Mouse (Mus musculus) limb, embryonic 11.5 days (tissue): ENCODE measurements around the gene Zfp384. TPM values are rescaled to one million over a fixed set of nuclear protein-coding genes. Genes with fewer than 3 reads are reported as not detected.
"Not testable (repeated sequence)": the region's sequence is repeated elsewhere in the genome, so short reads cannot be mapped to it uniquely, and the experiment has no call there.

Source experiments
- ATAC-seq: fragments of 200-750 bp; cut with Nextera tagmentation; 2 replicates; pipeline ENCODE4 v1.8.0; 2017; ENCODE audit warnings: low read depth; ENCODE audit not compliant: insufficient number of reproducible peaks, low FRiP score, low TSS enrichment
- DNase-seq: peaks from one replicate; pipeline ENCODE4 v3.0.0-alpha.2; 2015; ENCODE audit warnings: low spot score
- H3K27ac ChIP-seq: fragments of 300-500 bp; sonication (generic); replicated peaks from 2 replicates; pipeline ENCODE4 v1.5.1; 2014; ENCODE audit warnings: low read depth, mild to moderate bottlenecking, low read length
- H3K27me3 ChIP-seq: fragments of 300-500 bp; sonication (generic); 2 replicates; pipeline ENCODE4 v1.6.1; 2014; ENCODE audit warnings: mild to moderate bottlenecking, low read length, mixed read lengths; ENCODE audit not compliant: control insufficient read depth, insufficient read depth
- H3K36me3 ChIP-seq: fragments of 300-500 bp; sonication (generic); 2 replicates; pipeline ENCODE4 v1.6.1; 2014; ENCODE audit warnings: mild to moderate bottlenecking, low read length, moderate library complexity, mixed read lengths; ENCODE audit not compliant: control insufficient read depth, insufficient read depth
- H3K4me1 ChIP-seq: fragments of 300-500 bp; sonication (generic); 2 replicates; pipeline ENCODE4 v1.6.1; 2014; ENCODE audit warnings: low read length, mixed read lengths; ENCODE audit not compliant: control insufficient read depth, insufficient read depth
- H3K4me2 ChIP-seq: fragments of 300-500 bp; sonication (generic); 2 replicates; pipeline ENCODE4 v1.6.1; 2014; ENCODE audit warnings: low read depth, mild to moderate bottlenecking, moderate library complexity; ENCODE audit not compliant: severe bottlenecking
- H3K4me3 ChIP-seq: fragments of 300-500 bp; sonication (generic); 2 replicates; pipeline ENCODE4 v1.5.1; 2014; ENCODE audit warnings: low read depth, low read length
- H3K9ac ChIP-seq: fragments of 300-500 bp; sonication (generic); 2 replicates; pipeline ENCODE4 v1.6.1; 2014; ENCODE audit warnings: mild to moderate bottlenecking, low read length
- H3K9me3 ChIP-seq: fragments of 300-500 bp; sonication (generic); 2 replicates; pipeline ENCODE4 v1.6.1; 2016; ENCODE audit warnings: low read length; ENCODE audit not compliant: control insufficient read depth
- WGBS: fragments of 180-500 bp; shearing (Covaris S2); extraction: QIAGEN DNeasy Blood & Tissue Kit; methylation state at CpG from one replicate; pipeline ENCODE4 v1.1.7; 2014; 5-methylcytosine and 5-hydroxymethylcytosine counted together
- polyA plus RNA-seq: library from polyadenylated mRNA; unstranded; fragments of >200 nt; fragmentation: Nextera tagmentation; extraction: Ambion mirVana; gene quantifications from 2 replicates; pipeline ENCODE4 v1.2.1, GENCODE M21; 2014

The Zfp384 gene
- polyA plus RNA-seq, 1 experiment from 2014 or later = 11.0 TPM

DNA sequence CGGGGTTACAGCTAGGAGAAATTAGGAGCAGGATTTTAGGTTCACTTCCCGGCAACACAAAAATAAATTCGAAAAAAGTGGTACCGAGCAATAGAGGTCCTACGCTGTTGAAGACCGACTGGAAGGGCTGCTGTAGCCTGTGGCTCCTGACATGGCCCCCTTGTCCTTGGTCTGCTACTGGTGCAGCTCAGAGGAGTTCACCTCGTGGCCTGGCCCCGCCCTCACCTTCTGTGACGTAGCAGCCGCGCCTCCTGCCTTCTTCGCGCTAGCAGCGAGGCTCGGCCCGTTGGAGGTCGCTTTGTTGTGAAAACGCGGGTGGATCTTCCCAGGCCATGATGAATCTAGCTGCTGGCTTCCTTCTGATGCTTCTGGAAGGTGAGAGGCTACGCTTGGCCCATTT, 40.7 kb downstream of the Zfp384 start, which contains the start of gene Acrbp:
Gene Acrbp, plus strand, starts transcription at position 12 of the 400 bp plus-strand sequence.
- DNase-seq = peak; percentile 37
- Histone ChIP-seq H3K4me1 (no peaks in the 10 kb centered on the region), H3K4me2 (no peak within 1 kb of the TSS), H3K9ac (no peak within 1 kb of the TSS), H3K9me3 (no peaks in the 10 kb centered on the region), H3K36me3 (peaks cover 31% of the 10 kb centered on the region), H3K4me3 (peak within 1 kb of the TSS; percentile 0; the same call in 1 of the 2 replicates), H3K27me3 (no peaks in the 10 kb centered on the region), H3K27ac (0 out of 2 replicates have a peak within 1 kb of the TSS, but pooled peaks have one; percentile 2)
- WGBS = 33% methylated on average over 20 of the region's 20 CpGs
- no peak for ATAC-seq

GRCm38 (mm10) chr6:125051237-125051636, 42.3 kb downstream of the Zfp384 start:
- Histone ChIP-seq H3K27ac (no peak overlapping the region), H3K4me3 (no peak overlapping the region), H3K4me2 (no peak overlapping the region), H3K27me3 (no peaks in the 10 kb centered on the region), H3K4me1 (no peaks in the 10 kb centered on the region), H3K9me3 (no peaks in the 10 kb centered on the region), H3K36me3 (peaks cover 31% of the 10 kb centered on the region), H3K9ac (no peak overlapping the region)
- no peak for ATAC-seq
- 63% methylated on average over 5 of the region's 5 CpGs for WGBS
- no peak for DNase-seq

- Histone ChIP-seq H3K4me1 (0 out of 2 replicates have a peak, but pooled peaks cover 2% of the 10 kb centered on the region), H3K9ac (no peak overlapping the region), H3K27me3 (no peaks in the 10 kb centered on the region), H3K27ac (no peak overlapping the region), H3K4me2 (no peak overlapping the region), H3K36me3 (no peaks in the 10 kb centered on the region), H3K9me3 (no peaks in the 10 kb centered on the region), H3K4me3 (no peak overlapping the region)
- no peak for ATAC-seq
- 51% methylated on average over 6 of the region's 6 CpGs for WGBS
- DNase-seq = no peak
These were observed 52.5 kb downstream of the Zfp384 start for GRCm38 (mm10) chr6:125061493-125061892.

GRCm38 (mm10) chr6:125062511-125062910, 53.6 kb downstream of the Zfp384 start:
- no peak overlapping the region for H3K4me2 ChIP-seq
- 0 out of 2 replicates have a peak, but pooled peaks cover 2% of the 10 kb centered on the region for H3K4me1 ChIP-seq
- H3K36me3 ChIP-seq = no peaks in the 10 kb centered on the region
- ATAC-seq (no peak), DNase-seq (no peak)
- no peaks in the 10 kb centered on the region for H3K27me3 ChIP-seq
- no peak overlapping the region for H3K27ac ChIP-seq
- H3K9me3 ChIP-seq = no peaks in the 10 kb centered on the region
- WGBS = 88% methylated on average over 5 of the region's 5 CpGs
- no peak overlapping the region for H3K9ac ChIP-seq
- H3K4me3 ChIP-seq = no peak overlapping the region

- ATAC-seq (no peak), DNase-seq (no peak)
- 89% methylated on average over 6 of the region's 6 CpGs for WGBS
- Histone ChIP-seq H3K4me3 (no peak overlapping the region), H3K27me3 (no peaks in the 10 kb centered on the region), H3K9ac (no peak overlapping the region), H3K9me3 (no peaks in the 10 kb centered on the region), H3K4me1 (0 out of 2 replicates have a peak, but pooled peaks cover 2% of the 10 kb centered on the region), H3K4me2 (no peak overlapping the region), H3K36me3 (no peaks in the 10 kb centered on the region), H3K27ac (no peak overlapping the region)
These were observed 55.0 kb downstream of the Zfp384 start for GRCm38 (mm10) chr6:125063906-125064305.

- not testable (repeated sequence) for DNase-seq, ATAC-seq, H3K9ac ChIP-seq, H3K9me3 ChIP-seq, H3K4me1 ChIP-seq, H3K4me3 ChIP-seq, H3K36me3 ChIP-seq, H3K27me3 ChIP-seq, H3K4me2 ChIP-seq, H3K27ac ChIP-seq
- WGBS = no CpG with 5 or more reads among the region's 1 CpGs
These were observed 56.3 kb downstream of the Zfp384 start for GRCm38 (mm10) chr6:125065223-125065622.

DNA sequence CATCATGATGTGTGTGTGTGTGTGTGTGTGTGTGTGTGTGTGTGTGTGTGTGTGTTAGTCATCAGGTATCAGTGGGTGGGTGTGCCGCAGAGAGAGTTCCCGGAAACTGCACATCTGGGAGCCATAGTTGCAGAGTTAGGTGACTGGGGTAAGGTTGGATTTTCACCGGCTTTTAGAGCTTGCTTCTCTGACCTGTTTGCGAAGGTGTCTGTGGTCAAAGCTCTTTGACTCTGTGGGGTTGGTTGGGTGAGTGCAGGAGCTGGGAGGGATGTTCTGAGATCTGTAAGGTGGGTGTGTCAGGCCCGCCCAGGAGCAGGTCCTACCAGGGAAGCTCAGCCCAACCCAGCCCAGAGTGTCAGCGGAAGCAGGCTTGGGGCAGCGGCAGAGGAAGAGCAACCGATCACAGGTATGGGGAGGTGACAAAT, 58.6 kb downstream of the Zfp384 start, which contains the start of gene Lpar5:
Gene Lpar5, plus strand, starts transcription at position 350 of the 425 bp plus-strand sequence.
- Histone ChIP-seq H3K27me3 (no peaks in the 10 kb centered on the region), H3K4me2 (no peak within 1 kb of the TSS), H3K9ac (no peak within 1 kb of the TSS), H3K4me3 (no peak within 1 kb of the TSS), H3K4me1 (no peaks in the 10 kb centered on the region), H3K27ac (no peak within 1 kb of the TSS), H3K36me3 (no peaks in the 10 kb centered on the region), H3K9me3 (no peaks in the 10 kb centered on the region)
- DNase-seq (no peak), ATAC-seq (no peak)
- 32% methylated on average over 8 of the region's 8 CpGs for WGBS

GRCm38 (mm10) chr6:125071170-125071895, 62.4 kb downstream of the Zfp384 start:
- no peak for ATAC-seq
- Histone ChIP-seq H3K9me3 (no peaks in the 10 kb centered on the region), H3K9ac (no peak overlapping the region; the same call in 1 of the 2 replicates), H3K27me3 (no peaks in the 10 kb centered on the region), H3K36me3 (no peaks in the 10 kb centered on the region), H3K4me2 (no peak overlapping the region), H3K4me1 (no peaks in the 10 kb centered on the region), H3K4me3 (no peak overlapping the region), H3K27ac (no peak overlapping the region)
- no peak for DNase-seq
- WGBS = 87% methylated on average over 18 of the region's 18 CpGs
